Mouse (Mus musculus) liver, embryonic 14.5 days (tissue): ENCODE results near the gene Fmn2. TPM values are rescaled to one million over a fixed set of nuclear protein-coding genes. Genes with fewer than 3 reads are reported as not detected.
A peak's percentile ranks its signal among the peaks of the same experiment; 100 is the strongest.

Experiments used
- ATAC-seq: fragments of 200-750 bp; cut with Nextera tagmentation; 2 replicates; pipeline ENCODE4 v1.8.0; 2017; ENCODE audit warnings: moderate number of reproducible peaks, mild to moderate bottlenecking, moderate library complexity; ENCODE audit not compliant: insufficient read depth
- DNase-seq, 3 experiments: peaks; one replicate each; pipeline ENCODE4 v3.0.0-alpha.2; 2012 to 2013; ENCODE audit warnings: low read depth in 3 of 3, low spot score in 3 of 3
- H3K27ac ChIP-seq: fragments of 300-500 bp; sonication (generic); 2 replicates; pipeline ENCODE4 v1.5.1; 2014; ENCODE audit warnings: moderate library complexity, mild to moderate bottlenecking, control low read depth, inconsistent platforms
- H3K27me3 ChIP-seq: fragments of 300-500 bp; sonication (generic); 2 replicates; pipeline ENCODE4 v1.6.1; 2014; ENCODE audit warnings: mild to moderate bottlenecking, low read length, moderate library complexity; ENCODE audit not compliant: control insufficient read depth, insufficient read depth
- H3K36me3 ChIP-seq: fragments of 300-500 bp; sonication (generic); replicated peaks from 2 replicates; pipeline ENCODE4 v1.6.1; 2014; ENCODE audit warnings: low read depth; ENCODE audit not compliant: control insufficient read depth, insufficient read depth
- H3K4me1 ChIP-seq, 2 experiments: fragments of 200-500 bp in 1 of 2; fragments of 300-500 bp in 1 of 2; sonication (generic) in 1 of 2; replicated peaks; 2 replicates each; pipeline ENCODE4 v1.6.1; 2012 to 2014; ENCODE audit warnings: antibody characterized with exemption in 1 of 2, inconsistent platforms in 1 of 2, low read length in 1 of 2; ENCODE audit not compliant: control insufficient read depth in 2 of 2, insufficient read depth in 2 of 2
- H3K4me2 ChIP-seq: fragments of 300-500 bp; sonication (generic); 2 replicates; pipeline ENCODE4 v1.6.1; 2014; ENCODE audit warnings: low read depth, mild to moderate bottlenecking, control low read depth, moderate library complexity
- H3K4me3 ChIP-seq, 2 experiments: fragments of 200-500 bp in 1 of 2; fragments of 300-500 bp in 1 of 2; sonication (generic) in 1 of 2; 2 replicates each; pipeline ENCODE4 v1.5.1; 2012 to 2014; ENCODE audit warnings: low read depth in 2 of 2, low read length in 2 of 2, mild to moderate bottlenecking in 2 of 2, control low read depth in 1 of 2, inconsistent platforms in 1 of 2, moderate library complexity in 1 of 2; ENCODE audit not compliant: insufficient read depth in 1 of 2
- H3K9ac ChIP-seq: fragments of 300-500 bp; sonication (generic); replicated peaks from 2 replicates; pipeline ENCODE4 v1.6.1; 2014; ENCODE audit warnings: mild to moderate bottlenecking, control low read depth, moderate library complexity
- H3K9me3 ChIP-seq: fragments of 300-500 bp; sonication (generic); 2 replicates; pipeline ENCODE4 v1.6.1; 2016; ENCODE audit warnings: low read length, mixed read lengths; ENCODE audit not compliant: control insufficient read depth
- CTCF ChIP-seq: IDR thresholded peaks from 2 replicates; pipeline ENCODE4 v1.5.1; 2016; ENCODE audit warnings: antibody characterized with exemption, low read depth, control low read depth
- EP300 ChIP-seq: IDR thresholded peaks from 2 replicates; pipeline ENCODE4 v1.6.1; 2016; ENCODE audit warnings: antibody characterized with exemption, low read depth
- WGBS: fragments of 180-500 bp; shearing (Covaris S2); extraction: QIAGEN DNeasy Blood & Tissue Kit; methylation state at CpG from one replicate; pipeline ENCODE4 v1.1.7; 2014; ENCODE audit not compliant: insufficient replicate concordance; 5-methylcytosine and 5-hydroxymethylcytosine counted together
- polyA plus RNA-seq, 2 experiments: library from polyadenylated mRNA; depleted of rRNA in 1 of 2; stranded (reverse) in 1 of 2; unstranded in 1 of 2; fragments of >200 nt; fragmentation: Nextera tagmentation in 1 of 2; extraction: Ambion mirVana in 1 of 2; gene quantifications; 2 replicates each; pipeline versions ENCODE4 v1.2.1 to v1.2.3; 2012 to 2014

The Fmn2 gene
- polyA plus RNA-seq (2012; rRNA removed) (0.03 and 0.17 TPM in 2 replicates), polyA plus RNA-seq (2014; fragmentation: Nextera tagmentation; extraction: Ambion mirVana) (not detected in 2 replicates)

DNA sequence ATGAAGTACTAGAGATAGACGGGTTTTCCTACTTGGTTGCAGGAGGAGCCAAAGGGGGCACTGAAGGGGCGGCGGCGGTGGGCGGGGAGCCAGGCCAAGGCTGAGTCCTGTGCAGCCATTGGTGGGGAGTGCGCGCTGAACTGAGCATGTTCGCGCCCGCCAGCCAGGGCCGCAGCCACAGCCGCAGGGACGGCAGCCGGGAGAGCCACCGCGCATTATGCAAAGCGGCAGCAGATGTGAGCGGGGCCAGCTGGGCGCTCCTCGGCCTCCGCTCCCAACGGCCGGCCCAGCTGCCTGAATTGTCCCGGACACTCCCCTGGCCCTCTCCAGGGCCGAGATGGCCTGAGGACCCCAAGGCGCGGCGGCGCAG lies at the start of gene Fmn2:
TSS of gene Fmn2 (plus strand) at position 165 of the 370 bp plus-strand sequence.
- Histone ChIP-seq H3K9me3 (no peaks in the 10 kb centered on the region), H3K36me3 (no peaks in the 10 kb centered on the region), H3K4me2 (peak within 1 kb of the TSS; percentile 57), H3K9ac (no peak within 1 kb of the TSS), H3K27ac (no peak within 1 kb of the TSS), H3K4me1 (no peaks in the 10 kb centered on the region), H3K4me3 (peak within 1 kb of the TSS; percentile 5 to 37; a peak in 3 of 4 replicates), H3K27me3 (peaks cover 28% of the 10 kb centered on the region)
- ATAC-seq, result peak; percentile 77
- peak in 1 of 3 experiments; percentile 0 for DNase-seq
- under 1% methylated on average over 29 of the region's 29 CpGs for WGBS
- no peak for TF ChIP-seq EP300
- TF ChIP-seq CTCF, result no peak

DNA sequence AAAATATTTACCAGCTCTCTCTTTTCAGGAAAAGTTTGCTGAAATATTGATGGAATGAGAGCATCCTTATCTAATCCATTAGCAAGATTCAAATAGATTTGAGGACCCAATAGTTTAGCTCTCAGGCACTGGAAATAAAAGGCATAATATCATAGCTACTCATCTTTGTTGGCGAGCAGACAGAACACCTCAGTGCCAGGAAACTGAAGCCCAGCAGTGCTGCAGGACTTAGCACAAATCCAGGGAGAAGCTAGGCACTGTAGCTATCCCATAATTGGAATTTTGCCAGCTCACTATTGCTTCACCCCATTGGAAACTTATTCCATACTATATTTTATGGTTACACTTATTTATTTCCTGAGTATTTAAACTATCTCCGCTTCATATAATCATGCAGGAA lies 46.5 kb upstream of the Fmn2 start:
- H3K27me3 ChIP-seq, result no peaks in the 10 kb centered on the region
- ATAC-seq (no peak), DNase-seq (no peak)
- H3K36me3 ChIP-seq, result no peaks in the 10 kb centered on the region
- no peaks in the 10 kb centered on the region for H3K4me1 ChIP-seq
- H3K9ac ChIP-seq, result no peak overlapping the region
- TF ChIP-seq CTCF, result no peak
- TF ChIP-seq EP300, result no peak
- H3K4me2 ChIP-seq, result no peak overlapping the region
- no peak overlapping the region for H3K27ac ChIP-seq
- 62% methylated on average over 2 of the region's 2 CpGs for WGBS
- H3K9me3 ChIP-seq, result no peaks in the 10 kb centered on the region
- H3K4me3 ChIP-seq, result no peak overlapping the region

DNA sequence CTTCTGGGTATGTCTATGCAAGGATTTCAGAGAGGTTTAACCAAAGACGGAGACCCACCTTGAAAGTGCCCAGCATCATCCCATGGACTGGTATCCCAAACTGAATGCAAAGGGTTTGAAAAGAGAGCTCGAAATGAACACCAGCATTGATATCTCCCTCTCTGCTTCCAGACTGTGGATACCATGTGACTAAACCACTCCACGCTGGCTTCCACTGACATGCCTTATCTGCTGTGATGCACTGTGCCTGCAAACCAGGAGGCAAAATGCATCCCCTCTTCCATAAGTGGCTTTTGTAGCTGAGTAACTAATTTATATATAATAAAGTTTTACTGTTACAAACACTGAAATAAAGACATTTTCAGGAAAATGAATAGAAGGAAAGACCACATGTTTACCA lies 36.2 kb upstream of the Fmn2 start:
- H3K4me3 ChIP-seq, result no peak overlapping the region
- no peaks in the 10 kb centered on the region for H3K27me3 ChIP-seq
- ATAC-seq (peak; percentile 55; the same call in 1 of the 2 replicates), DNase-seq (no peak)
- no peak overlapping the region for H3K4me2 ChIP-seq
- H3K4me1 ChIP-seq, result no peaks in the 10 kb centered on the region
- H3K36me3 ChIP-seq, result no peaks in the 10 kb centered on the region
- no peak overlapping the region for H3K9ac ChIP-seq
- H3K27ac ChIP-seq, result no peak overlapping the region
- TF ChIP-seq EP300 (no peak), CTCF (no peak)
- H3K9me3 ChIP-seq, result no peaks in the 10 kb centered on the region
- 31% methylated on average over 3 of the region's 3 CpGs for WGBS

DNA sequence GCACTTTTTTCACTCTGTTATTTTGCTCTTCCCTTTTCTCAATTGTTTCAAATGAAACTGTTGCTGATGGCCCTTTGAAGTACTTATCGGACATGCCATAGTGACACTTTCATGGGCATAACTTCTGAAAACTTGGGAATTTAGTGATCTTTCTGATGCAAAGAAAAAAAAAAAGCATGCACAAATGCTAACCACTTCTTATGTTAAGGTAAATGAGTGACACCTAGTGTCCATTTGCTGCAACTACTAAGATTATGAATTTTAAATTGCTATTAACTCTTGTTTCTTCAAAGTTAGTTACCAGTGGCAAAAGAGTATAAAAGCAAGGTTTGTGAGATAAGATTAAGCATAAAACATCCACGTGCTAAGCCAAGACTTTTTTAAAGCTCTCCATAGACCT lies 35.4 kb upstream of the Fmn2 start:
- 22% methylated on average over 2 of the region's 2 CpGs for WGBS
- Histone ChIP-seq H3K4me1 (no peaks in the 10 kb centered on the region), H3K36me3 (no peaks in the 10 kb centered on the region), H3K9ac (no peak overlapping the region), H3K4me3 (no peak overlapping the region), H3K27ac (no peak overlapping the region), H3K4me2 (no peak overlapping the region), H3K27me3 (no peaks in the 10 kb centered on the region), H3K9me3 (no peaks in the 10 kb centered on the region)
- TF ChIP-seq EP300, result no peak
- TF ChIP-seq CTCF, result peak; percentile 29; the same call in 1 of the 2 replicates
- ATAC-seq, result no peak
- peak in 2 of 3 experiments; percentile 3 to 16 for DNase-seq

DNA sequence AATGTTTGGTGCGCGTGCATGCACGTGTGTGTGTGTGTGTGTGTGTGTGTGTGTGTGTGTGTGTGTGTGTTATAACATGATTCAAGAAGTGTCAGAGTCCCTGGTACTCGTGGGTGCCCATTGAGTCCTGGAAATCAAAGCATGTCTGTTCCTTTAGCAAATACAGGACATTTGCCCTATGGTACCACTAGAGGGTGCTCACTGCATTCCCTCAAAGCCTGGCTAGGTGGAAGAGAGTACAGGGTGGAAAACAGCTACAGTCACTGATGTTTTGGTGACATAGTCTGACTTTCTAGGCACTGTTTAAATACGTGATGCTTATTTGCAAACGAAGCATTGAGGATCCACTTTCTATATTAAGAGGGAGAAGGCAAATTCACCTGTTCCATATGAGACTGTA lies 31.9 kb upstream of the Fmn2 start:
- no peaks in the 10 kb centered on the region for H3K27me3 ChIP-seq
- no peaks in the 10 kb centered on the region for H3K4me1 ChIP-seq
- no peaks in the 10 kb centered on the region for H3K9me3 ChIP-seq
- DNase-seq (peak in 2 of 3 experiments; percentile 2 to 17), ATAC-seq (no peak)
- TF ChIP-seq CTCF (peak; percentile 80), EP300 (no peak)
- no peak overlapping the region for H3K4me3 ChIP-seq
- H3K27ac ChIP-seq, result no peak overlapping the region
- H3K4me2 ChIP-seq, result no peak overlapping the region
- no peaks in the 10 kb centered on the region for H3K36me3 ChIP-seq
- 3% methylated on average over 6 of the region's 6 CpGs for WGBS
- no peak overlapping the region for H3K9ac ChIP-seq

DNA sequence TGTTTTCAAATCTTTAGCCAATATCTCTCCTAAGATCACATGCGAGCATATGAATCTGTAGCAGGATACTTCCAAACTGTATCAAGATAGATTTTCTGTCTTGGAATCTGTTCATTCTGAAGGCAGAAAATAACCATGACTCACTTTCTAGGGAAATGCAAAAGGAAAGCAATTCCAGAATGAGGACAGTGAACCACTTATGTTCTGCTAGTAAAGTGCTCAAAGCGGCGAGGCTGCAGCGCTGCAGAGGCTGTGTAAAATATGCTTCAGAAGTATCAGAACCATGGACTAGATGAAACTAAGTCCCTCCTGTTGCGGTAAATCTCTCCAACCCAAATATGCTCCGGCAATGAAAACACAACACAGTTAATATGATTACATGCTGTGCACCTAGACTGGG lies 19.1 kb upstream of the Fmn2 start:
- H3K36me3 ChIP-seq, result no peaks in the 10 kb centered on the region
- no peaks in the 10 kb centered on the region for H3K27me3 ChIP-seq
- H3K4me2 ChIP-seq, result no peak overlapping the region
- no peaks in the 10 kb centered on the region for H3K9me3 ChIP-seq
- H3K4me3 ChIP-seq, result no peak overlapping the region
- 78% methylated on average over 6 of the region's 6 CpGs for WGBS
- DNase-seq, result no peak
- TF ChIP-seq CTCF (no peak), EP300 (no peak)
- no peak overlapping the region for H3K27ac ChIP-seq
- no peak overlapping the region for H3K9ac ChIP-seq
- no peak for ATAC-seq
- H3K4me1 ChIP-seq, result no peaks in the 10 kb centered on the region
